Mouse (Mus musculus) erythroblast, adult 5-6 weeks (primary cell): ENCODE measurements at regions not wholly inside any gene's neighbourhood (a gene's known extent, or its start where the extent isn't known, plus 50 kb on each side); places are given as distances from the start of the nearest gene placed in this dataset.
"Not testable (repeated sequence)": the region's sequence is repeated elsewhere in the genome, so short reads cannot be mapped to it uniquely, and the experiment has no call there.

Source experiments
- ATAC-seq: replicated peaks from 2 replicates; pipeline ENCODE4 v1.8.0; 2016; ENCODE audit warnings: moderate number of reproducible peaks, mild to moderate bottlenecking, moderate TSS enrichment, inconsistent platforms; ENCODE audit not compliant: poor library complexity, low FRiP score, severe bottlenecking

DNA sequence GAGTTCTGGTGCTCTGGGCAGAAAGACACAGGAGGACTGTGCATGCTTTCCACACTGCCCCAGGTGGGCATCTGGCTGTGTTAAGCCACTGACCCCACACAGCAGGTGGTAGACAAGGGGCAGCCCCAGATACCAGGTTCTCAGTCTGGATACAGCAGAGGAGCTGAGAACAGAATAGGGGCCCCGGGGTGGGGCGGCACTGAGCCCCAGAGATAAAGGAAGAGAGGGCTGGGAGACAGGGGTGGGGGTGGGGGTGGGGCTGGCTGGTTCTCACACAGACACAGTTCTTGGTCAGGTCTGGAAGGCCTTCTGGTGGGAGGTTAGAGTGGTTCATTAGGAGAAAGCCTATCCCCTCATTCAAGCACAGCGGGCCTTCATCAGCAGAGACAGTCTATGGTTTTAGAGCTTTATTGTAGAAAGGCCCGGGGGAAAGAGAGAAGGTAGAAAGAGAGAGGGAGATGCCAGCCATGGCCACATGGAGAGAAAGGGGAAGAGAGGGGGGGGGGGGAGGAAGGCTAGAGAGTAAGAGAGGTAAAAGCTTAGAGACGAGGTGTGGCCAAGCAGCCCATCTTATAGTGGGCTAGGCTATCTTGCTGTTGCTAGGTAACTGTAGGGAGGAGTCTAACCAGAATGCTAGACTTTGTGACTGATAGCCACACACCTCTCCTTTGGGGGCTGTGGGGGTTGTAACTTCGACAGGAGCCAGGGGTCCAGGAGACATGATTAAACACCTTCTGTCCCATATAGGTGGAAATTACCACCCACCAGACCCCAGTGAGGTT, 1403.1 kb downstream of the Zfp704 start:
- ATAC-seq: no peak

- no peak for ATAC-seq
These were observed 1446.9 kb downstream of the Zfp704 start for GRCm38 (mm10) chr3:8163030-8163429.

DNA sequence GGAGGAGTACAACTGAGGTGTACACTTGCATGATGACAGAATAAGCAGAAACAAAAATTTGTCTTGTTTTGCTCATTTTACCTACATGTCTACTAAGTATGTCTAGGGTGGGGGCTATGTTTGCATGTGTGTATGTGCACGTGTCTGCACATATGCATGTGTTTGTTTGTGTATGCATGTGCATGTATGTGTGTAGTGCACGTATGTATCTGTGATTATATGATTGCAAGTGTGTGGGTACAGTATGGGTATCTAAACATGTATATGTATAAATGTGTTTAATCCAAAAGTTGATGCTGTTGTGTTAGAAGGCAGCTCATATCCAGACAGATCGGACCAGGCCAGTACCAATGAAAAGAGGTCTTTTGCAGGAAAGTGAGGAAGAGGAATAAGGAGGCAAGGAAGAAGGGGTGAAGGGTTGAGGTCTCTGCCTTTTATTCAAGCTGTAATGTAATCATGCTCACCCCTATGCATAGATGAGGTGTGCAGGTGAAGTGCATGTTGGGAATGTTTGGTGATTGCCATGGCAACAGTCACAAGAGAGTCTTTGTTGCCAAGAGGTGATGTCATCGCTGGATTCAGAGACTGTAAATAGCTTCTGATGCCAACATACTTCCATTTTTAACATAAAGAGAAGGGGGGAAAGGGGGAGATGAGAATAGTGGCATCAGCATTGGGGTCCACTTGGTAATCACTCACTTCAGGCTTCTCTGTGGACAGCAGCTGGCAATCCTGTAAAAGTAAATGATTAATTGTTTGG, 1447.7 kb downstream of the Zfp704 start:
- ATAC-seq: no peak

- ATAC-seq: no peak
These were observed 1466.9 kb downstream of the Zfp704 start for GRCm38 (mm10) chr3:8143016-8143415.

DNA sequence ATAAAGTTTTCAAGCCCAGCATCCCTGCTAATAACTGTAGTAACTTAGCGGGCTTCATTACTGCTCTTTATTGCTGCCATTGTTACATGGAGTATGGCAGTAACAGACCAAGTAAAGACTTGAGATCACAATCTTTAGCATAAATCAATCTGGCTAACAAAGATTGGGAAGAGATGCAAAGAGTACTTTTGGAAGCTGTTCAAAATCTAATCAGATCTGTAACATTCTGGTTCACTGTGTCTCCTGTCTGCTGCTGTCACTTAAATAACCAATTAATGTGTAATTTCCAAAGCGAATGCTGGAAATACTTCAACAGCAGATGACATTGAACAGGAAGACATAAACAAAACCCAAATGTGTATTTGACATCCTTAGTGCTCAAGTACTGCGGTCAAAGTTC, 1467.7 kb downstream of the Zfp704 start:
- no peak for ATAC-seq

DNA sequence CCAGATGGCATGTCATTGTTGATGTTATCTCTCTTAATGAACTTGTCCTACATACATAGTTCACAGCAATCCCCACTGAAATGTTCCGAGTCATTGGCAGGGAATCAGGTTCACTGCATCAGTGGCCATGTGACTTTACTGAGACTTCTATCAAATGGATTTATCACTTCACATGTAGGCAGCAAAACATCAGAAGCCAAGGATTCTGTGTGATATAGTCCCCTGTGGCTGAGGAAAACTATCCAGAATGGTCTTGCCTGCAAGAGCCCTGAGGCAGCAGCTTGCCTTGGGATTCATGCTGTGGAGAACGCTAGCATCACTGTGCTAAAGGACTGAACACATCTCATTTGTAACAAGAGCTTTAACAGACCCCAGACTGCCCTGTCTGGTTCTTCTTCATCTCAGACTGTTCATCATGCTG, 1468.2 kb downstream of the Zfp704 start:
- no peak for ATAC-seq

DNA sequence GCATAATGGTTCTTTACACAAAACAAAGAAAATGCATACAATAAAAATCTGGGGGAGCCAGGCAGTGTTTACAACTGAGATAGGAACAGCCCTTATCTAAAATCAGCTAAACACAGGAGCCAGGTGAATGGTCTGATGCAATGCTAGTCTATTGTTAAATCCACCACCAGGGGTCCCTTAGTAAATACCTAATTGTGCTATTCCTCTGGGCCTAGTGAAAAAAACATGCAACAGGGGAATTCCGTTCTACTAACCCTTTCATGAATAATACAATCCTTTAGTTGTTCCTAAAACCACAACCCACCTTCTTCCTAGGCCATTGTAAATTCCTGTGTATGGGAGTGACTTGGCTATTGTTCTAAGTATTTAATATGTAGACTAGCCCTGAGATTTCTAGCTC, 1486.2 kb downstream of the Zfp704 start:
- ATAC-seq: not testable (repeated sequence)

DNA sequence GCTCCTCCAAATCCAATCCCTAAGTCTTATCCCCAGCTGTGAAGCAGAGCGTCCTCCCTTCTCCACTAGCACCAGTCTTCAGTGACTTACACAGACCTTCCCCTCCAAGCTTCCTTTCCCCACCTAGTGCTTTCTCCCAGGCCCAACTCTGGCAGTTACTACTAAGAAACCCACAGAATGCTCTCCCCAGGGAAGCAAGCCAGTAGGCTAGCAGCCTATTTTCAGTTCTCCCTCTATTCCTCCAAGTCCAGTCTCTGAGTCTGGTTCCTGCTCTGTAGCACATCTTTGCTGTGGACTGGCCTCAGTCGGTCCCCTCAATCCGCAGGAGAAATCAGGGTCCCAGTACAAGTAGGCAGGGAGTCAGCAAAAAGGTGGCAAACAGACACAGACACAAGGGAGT, 1486.7 kb downstream of the Zfp704 start:
- ATAC-seq: no peak

DNA sequence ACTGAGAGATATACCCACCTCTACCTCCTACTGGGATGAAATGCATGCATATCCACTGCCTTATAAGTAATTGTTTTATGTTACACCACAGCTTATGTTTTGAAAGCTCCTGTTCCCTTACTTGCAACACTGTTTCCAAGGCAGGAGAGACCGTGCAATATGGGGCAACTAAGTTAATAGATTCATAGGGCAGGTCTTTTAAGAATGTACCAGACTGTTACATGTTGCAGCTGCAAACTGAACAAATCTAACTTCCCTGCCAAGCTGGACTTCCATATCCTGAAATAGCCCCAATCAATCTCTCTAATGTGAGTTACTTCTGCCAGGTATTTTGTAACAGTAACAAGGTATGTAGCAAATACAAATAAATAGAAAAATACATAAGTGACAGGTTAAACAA, 1478.0 kb upstream of the 1700008P02Rik start:
- ATAC-seq: no peak

GRCm38 (mm10) chr3:8084749-8085148, 1464.5 kb upstream of the 1700008P02Rik start:
- no peak for ATAC-seq

DNA sequence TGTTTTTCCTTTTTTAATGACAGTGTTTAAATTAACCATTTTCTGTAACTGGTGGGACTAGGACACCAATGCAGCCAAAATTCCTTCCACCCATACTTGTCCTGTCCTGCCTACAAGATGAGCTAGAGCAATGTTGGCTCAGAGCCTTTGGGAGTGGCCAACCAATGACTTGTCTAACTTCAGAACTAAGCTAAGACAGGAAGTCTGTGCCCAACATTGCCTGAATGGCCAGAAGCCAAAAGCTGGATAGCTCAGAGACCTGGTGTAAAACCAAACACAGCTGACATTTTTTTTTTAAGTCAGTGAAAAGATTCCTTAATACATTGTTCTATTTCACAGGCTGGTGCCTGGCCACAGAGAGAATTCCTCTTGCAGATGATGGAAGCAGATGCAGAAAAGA, 1433.5 kb upstream of the 1700008P02Rik start:
- no peak for ATAC-seq

DNA sequence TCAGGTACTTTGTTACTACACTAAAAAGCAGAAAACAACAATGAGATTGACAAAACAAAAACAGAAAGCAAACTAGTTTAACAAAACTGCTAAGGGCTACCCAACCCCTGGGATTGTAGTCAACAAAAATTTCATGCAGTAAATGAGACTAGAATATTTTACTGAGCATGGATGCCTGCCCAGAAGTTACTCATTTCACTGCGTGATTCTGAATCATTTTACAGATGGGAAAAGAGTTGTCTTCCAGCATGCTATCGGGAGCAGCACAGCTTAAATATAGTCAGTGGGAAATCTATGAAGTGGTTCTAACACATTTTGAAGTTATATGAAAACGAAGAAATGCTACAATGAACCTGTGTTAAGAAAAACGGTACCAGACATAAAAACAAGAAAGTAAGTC, 1430.9 kb upstream of the 1700008P02Rik start:
- ATAC-seq: no peak

- no peak for ATAC-seq
These were observed 1429.5 kb upstream of the 1700008P02Rik start for GRCm38 (mm10) chr3:8049706-8050105.

GRCm38 (mm10) chr3:8046348-8046747, 1426.1 kb upstream of the 1700008P02Rik start:
- no peak for ATAC-seq

DNA sequence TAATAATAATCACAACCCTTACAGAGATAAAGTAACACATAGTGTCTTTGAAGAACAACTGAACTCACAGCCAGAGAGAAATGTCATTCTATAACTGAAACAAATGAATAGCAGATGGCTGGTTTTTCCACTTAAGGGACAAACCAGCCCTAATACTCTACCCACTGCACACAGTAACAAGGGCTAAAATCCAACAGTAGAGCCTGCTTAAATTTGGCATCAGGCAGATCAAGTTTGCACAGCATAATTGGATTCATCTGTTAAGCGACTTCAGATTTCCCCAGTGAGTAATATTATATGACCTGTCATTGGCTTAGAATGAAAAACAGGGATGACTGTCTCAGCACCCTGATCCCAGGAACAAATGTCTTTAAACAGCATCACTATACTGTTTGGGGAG, 1416.5 kb upstream of the 1700008P02Rik start:
- no peak for ATAC-seq

DNA sequence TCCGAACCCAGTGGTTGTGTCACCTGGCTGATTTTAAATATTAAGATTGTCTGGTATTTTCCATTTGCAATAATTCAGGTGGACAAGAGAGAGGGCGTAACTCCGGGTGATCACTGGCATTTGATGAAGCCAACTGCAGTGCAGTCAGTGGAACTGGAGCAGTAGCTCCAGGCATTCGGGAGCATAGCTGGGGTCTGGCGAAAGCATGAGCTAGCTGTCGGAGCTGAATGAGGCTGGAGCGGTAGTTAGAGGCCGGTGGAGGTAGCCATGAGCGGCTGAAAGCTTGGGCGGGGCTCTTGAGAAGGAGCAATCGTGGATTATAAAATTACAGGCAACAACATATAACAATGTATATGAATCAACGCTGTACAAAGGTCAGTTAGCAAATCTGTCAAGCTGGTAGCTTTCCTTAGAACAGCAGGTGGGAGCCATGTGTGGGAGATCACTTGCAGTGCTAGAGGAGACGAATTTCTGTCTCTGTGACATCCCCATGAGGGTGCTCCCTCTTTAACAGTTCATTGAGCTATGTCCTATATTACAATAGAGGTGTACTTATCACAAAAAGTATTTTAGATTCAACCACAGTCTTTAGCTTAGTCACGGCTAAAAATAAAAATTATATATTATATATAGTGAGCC, 1415.0 kb upstream of the 1700008P02Rik start:
- no peak for ATAC-seq

DNA sequence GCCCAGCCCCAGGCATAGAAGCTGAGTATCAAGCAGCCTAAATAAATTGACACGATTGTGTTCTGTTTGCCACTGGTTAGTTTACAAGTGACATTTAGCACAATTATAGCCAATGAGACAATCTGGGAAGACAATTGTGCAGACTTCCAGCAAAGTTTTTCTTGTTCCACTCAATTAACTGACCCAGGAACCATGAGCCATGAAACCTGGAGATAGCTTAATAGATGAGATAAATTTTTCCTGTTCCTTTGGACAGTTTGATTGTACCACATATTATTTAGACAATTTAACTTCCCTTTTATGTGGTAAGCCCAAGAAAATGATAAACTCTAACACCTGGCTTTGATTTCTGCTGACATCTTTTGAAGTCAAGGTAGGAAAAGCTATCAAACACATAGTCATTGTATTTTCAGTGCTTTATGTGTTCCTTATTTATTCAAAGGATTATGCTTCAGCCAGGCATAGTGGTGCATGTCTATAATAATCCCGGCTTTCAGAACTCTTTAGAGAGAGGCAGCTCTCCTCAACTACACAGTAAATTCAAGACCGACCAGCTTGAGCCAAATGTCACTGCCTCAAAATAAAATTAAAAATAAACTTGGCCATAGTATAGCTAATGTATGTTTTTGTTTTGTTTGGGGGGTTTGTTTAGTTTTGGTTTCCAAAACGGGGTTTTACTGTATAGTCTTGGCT, 1406.2 kb upstream of the 1700008P02Rik start:
- ATAC-seq: no peak

- no peak for ATAC-seq
These were observed 1402.4 kb upstream of the 1700008P02Rik start for GRCm38 (mm10) chr3:8022654-8023053.

DNA sequence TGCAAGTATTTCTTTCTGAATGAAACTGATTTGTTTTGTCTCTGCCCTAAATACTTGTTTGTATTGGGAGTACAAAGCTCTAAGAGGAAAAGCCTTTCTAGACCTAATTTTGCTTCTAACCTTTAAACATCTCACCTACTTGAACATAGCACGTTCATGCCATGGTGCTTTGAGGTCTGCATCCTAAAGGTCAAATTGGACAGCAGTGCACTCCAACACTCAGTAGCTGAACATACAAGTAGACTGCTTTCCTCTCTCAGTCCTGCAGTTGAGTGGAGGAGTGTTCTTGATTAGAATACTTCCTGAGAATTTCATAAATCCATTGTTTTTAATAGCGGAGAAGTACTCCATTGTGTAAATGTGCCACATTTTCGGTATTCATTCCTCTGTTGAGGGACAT, 1397.2 kb upstream of the 1700008P02Rik start:
- no peak for ATAC-seq

GRCm38 (mm10) chr3:8016945-8017344, 1396.7 kb upstream of the 1700008P02Rik start:
- no peak for ATAC-seq
